Mouse (Mus musculus): ENCODE measurements around the gene Sypl. TPM values are rescaled to one million over a fixed set of nuclear protein-coding genes. Genes with fewer than 3 reads are reported as not detected.

Gene Sypl
- total RNA-seq, 2 experiments from 2014 or later, result 87.4 to 88.3 TPM

DNA sequence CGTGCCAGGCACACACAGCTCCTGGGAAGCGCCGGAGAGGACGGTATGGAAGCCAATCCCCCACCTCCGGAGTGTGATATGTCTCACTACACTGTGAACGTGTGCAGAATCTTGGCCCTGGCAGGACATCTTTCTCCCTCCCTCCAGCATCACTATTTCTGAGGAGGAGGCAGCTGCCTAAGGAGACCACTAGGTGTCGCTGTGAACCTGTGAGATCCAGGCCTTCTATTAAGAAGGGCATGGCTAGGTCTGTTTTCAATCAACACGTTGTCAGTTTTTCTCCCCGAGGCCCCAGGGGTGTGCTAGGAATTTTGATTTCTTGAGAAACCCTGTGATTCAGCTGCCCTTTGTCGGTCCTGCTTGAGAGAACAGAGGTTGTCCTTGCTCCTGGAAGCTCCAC lies 73.4 kb downstream of the Sypl start:
- intact Hi-C loops (cut with DNase I), result loop anchor here (1.0 to 5.0 kb wide), 5 partner anchors 82 to 355 kb away; no protein-coding TSS in a partner anchor
- peak; percentile 77 to 90 for DNase-seq

DNA sequence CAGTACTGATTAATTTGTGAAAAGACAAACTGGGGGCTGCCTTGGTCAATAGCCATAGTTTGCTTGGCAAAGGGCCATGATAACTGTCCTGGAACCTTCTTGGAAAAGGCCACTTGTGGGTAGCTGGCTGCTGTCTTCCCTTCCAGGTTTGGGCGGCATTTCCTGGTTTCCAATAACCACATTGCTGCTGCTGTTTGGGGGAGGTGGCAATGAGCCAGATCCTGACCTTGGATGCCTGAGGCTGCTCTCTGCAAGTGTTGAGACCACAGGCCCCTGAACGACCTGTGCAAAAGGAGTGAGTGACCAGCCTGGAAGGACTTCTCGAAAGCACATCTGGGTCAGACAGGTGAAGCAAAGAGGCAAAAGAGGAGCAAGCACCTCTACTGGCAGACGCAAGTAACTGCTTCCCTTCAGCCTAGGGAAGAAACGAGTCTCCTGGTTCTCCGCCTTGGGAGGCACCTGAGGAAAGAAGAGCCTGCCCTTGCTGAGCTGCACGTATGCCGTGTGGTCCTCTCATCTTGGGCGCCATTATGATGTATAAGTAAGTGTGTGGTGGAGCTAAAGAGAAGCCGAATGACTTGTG lies 74.5 kb downstream of the Sypl start:
- no peak for DNase-seq
- intact Hi-C loops (cut with DNase I), result loop anchor here (5.0 kb wide), 3 partner anchors 116 to 354 kb away; no protein-coding TSS in a partner anchor

DNA sequence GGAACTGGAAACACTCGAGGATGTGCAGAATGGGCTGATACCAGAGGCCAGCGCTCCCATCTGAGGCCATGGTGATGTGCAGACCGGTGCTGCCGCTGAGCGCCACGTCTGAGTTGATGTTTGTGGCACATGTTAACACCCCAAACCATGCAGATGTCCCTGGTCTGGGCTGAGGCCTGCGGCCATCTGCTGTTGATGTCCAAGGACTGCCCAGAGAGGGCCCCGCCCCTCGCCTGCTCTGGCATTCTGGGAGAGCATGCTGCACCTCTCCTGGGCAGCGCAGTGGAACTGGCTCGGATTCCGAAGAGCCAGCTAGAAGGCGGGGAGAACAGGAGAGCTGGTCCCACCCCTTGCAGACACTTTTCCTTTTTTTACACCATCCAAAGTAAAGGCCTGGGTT lies 75.0 kb downstream of the Sypl start:
- intact Hi-C loops (cut with DNase I), result loop anchor here (5.0 kb wide), 3 partner anchors 116 to 354 kb away; no protein-coding TSS in a partner anchor
- no peak for DNase-seq

Other genes starting within 250 kb of the Sypl start
- gene Nampt, start 134.3 kb upstream of the Sypl start, total RNA-seq (2021), result 10 to 100 TPM; 54.7 to 62.7 TPM
- gene Cdhr3, start 139.0 kb downstream of the Sypl start, total RNA-seq (2021), result 1 to 10 TPM in 1 of 2 experiments, under 1 TPM in 1; 0.59 to 1.8 TPM
- 10 to 100 TPM; 17.1 to 18.6 TPM for gene Atxn7l1, start 193.8 kb downstream of the Sypl start, total RNA-seq (2021)

Measured in heart, postnatal 14 days (tissue).